Mouse (Mus musculus): Measurements from ENCODE around the gene Klhl30. TPM values are rescaled to one million over a fixed set of nuclear protein-coding genes. Genes with fewer than 3 reads are reported as not detected.

Klhl30 gene
- total and polyA plus RNA-seq, 3 experiments, result 0.32 to 0.47 (median 0.34) TPM

GRCm38 (mm10) chr1:91362113-91362512, 11.3 kb downstream of the Klhl30 start:
- Histone ChIP-seq H3K9me3 (replicated peaks; ENCODE audit: low read length) (peaks cover 13% of the 10 kb centered on the region), H3K9ac (ENCODE audit: insufficient read depth, low read depth) (no peak overlapping the region), H3K27me3 (replicated peaks) (peaks cover 4% of the 10 kb centered on the region), H3K36me3 (replicated peaks in 1 of 2; ENCODE audit: control insufficient read depth in 1 of 2, insufficient read depth in 1 of 2, low read length in 1 of 2) (no peaks in the 10 kb centered on the region), H3K4me3 (replicated peaks in 1 of 3; ENCODE audit: low read depth in 2 of 3, low read length in 2 of 3, poor library complexity in 1 of 3) (no peak overlapping the region), H3K4me1 (ENCODE audit: control insufficient read depth in 1 of 2, insufficient read depth in 2 of 2) (peaks cover under 1 to 5% of the 10 kb centered on the region in 2 experiments; a peak in 2 of 4 replicates), H3K4me2 (ENCODE audit: insufficient read depth, low read depth, poor library complexity, severe bottlenecking) (no peak overlapping the region), H3K27ac (ENCODE audit: insufficient read depth, low read depth) (no peak overlapping the region), H3K79me2 (replicated peaks; ENCODE audit: control insufficient read depth, extremely low read depth, insufficient read depth, poor library complexity, severe bottlenecking) (no peaks in the 10 kb centered on the region)
- TF ChIP-seq GABPA (IDR thresholded peaks at IDR 0.05; ENCODE audit: insufficient replicate concordance, low read depth, low read length), result no peak
- TF ChIP-seq MAX (IDR thresholded peaks at IDR 0.05; ENCODE audit: low read length), result no peak
- no peak for TF ChIP-seq MEF2A (IDR thresholded peaks at IDR 0.05; ENCODE audit: borderline replicate concordance, low read depth, low read length)
- no peak for TF ChIP-seq USF1 (IDR thresholded peaks at IDR 0.05; ENCODE audit: low read depth, low read length)
- TF ChIP-seq HCFC1 (IDR thresholded peaks at IDR 0.05; ENCODE audit: low read depth, low read length), result no peak
- TF ChIP-seq EP300 (IDR thresholded peaks at IDR 0.05; ENCODE audit: low read length), result no peak
- TF ChIP-seq E2F4 (IDR thresholded peaks at IDR 0.05; ENCODE audit: insufficient replicate concordance, low read depth, low read length), result no peak
- no peak for TF ChIP-seq ELF1 (IDR thresholded peaks at IDR 0.05; ENCODE audit: low read depth, low read length)
- no peak for TF ChIP-seq BHLHE40 (IDR thresholded peaks at IDR 0.05; ENCODE audit: low read depth, low read length)
- in situ Hi-C loops (cut with MboI; ENCODE audit: low pct_ligation_motif_present, low pct_unique_long_range_greater_than_20kb, low sequenced_read_pairs), result no loop called here
- dilution Hi-C loops (cut with MboI; ENCODE audit: extremely low pct_ligation_motif_present, extremely low pct_unique_long_range_greater_than_20kb, low sequenced_read_pairs), result no loop called here
- no peak for DNase-seq (ENCODE audit: extremely low read depth)

- H3K27ac ChIP-seq (ENCODE audit: insufficient read depth, low read depth), result no peak overlapping the region
- no peak overlapping the region for H3K9ac ChIP-seq (ENCODE audit: insufficient read depth, low read depth)
- H3K4me3 ChIP-seq (replicated peaks in 1 of 3; ENCODE audit: low read depth in 2 of 3, low read length in 2 of 3, poor library complexity in 1 of 3), result no peak overlapping the region
- peaks cover 13% of the 10 kb centered on the region for H3K9me3 ChIP-seq (replicated peaks; ENCODE audit: low read length)
- no peak for TF ChIP-seq ZNF384 (IDR thresholded peaks at IDR 0.05; ENCODE audit: low read depth, low read length)
- TF ChIP-seq MAZ (IDR thresholded peaks at IDR 0.05; ENCODE audit: low read depth, low read length), result no peak
- no peak for TF ChIP-seq CHD1 (IDR thresholded peaks at IDR 0.05; ENCODE audit: low read depth, low read length)
- no peak for TF ChIP-seq MXI1 (IDR thresholded peaks at IDR 0.05; ENCODE audit: low read depth, low read length)
- TF ChIP-seq MYC (IDR thresholded peaks at IDR 0.05; ENCODE audit: low read depth, low read length), result no peak
- no peak for TF ChIP-seq PAX5 (IDR thresholded peaks at IDR 0.05; ENCODE audit: low read length)
- no peak for TF ChIP-seq BHLHE40 (IDR thresholded peaks at IDR 0.05; ENCODE audit: low read depth, low read length)
- no peak for TF ChIP-seq HCFC1 (IDR thresholded peaks at IDR 0.05; ENCODE audit: low read depth, low read length)
- no peak for TF ChIP-seq KAT2A (IDR thresholded peaks at IDR 0.05; ENCODE audit: insufficient replicate concordance, low read length)
- TF ChIP-seq NELFE (IDR thresholded peaks at IDR 0.05; ENCODE audit: low read depth, low read length), result no peak
- TF ChIP-seq GABPA (IDR thresholded peaks at IDR 0.05; ENCODE audit: insufficient replicate concordance, low read depth, low read length), result no peak
- TF ChIP-seq ZMIZ1 (IDR thresholded peaks at IDR 0.05; ENCODE audit: low read depth, low read length), result no peak
- no peaks in the 10 kb centered on the region for H3K79me2 ChIP-seq (replicated peaks; ENCODE audit: control insufficient read depth, extremely low read depth, insufficient read depth, poor library complexity, severe bottlenecking)
- dilution Hi-C loops (cut with MboI; ENCODE audit: extremely low pct_ligation_motif_present, extremely low pct_unique_long_range_greater_than_20kb, low sequenced_read_pairs) (no loop called here), in situ Hi-C loops (cut with MboI; ENCODE audit: low pct_ligation_motif_present, low pct_unique_long_range_greater_than_20kb, low sequenced_read_pairs) (no loop called here)
- H3K4me1 ChIP-seq (ENCODE audit: control insufficient read depth in 1 of 2, insufficient read depth in 2 of 2), result peaks cover 5 to 8% of the 10 kb centered on the region in 2 experiments; a peak in 3 of 4 replicates
- no peak overlapping the region for H3K4me2 ChIP-seq (ENCODE audit: insufficient read depth, low read depth, poor library complexity, severe bottlenecking)
- peaks cover 4 to 20% of the 10 kb centered on the region in 2 experiments for H3K36me3 ChIP-seq (replicated peaks in 1 of 2; ENCODE audit: control insufficient read depth in 1 of 2, insufficient read depth in 1 of 2, low read length in 1 of 2)
- no peak for DNase-seq (ENCODE audit: extremely low read depth)
- no peaks in the 10 kb centered on the region for H3K27me3 ChIP-seq (replicated peaks)
Observed at GRCm38 (mm10) chr1:91364822-91365644, 14.2 kb downstream of the Klhl30 start.

All from CH12.LX (cell line).